Mouse (Mus musculus): ENCODE results near the gene Narfl. TPM values are rescaled to one million over a fixed set of nuclear protein-coding genes. Genes with fewer than 3 reads are reported as not detected.

The Narfl gene
- polyA plus RNA-seq, 1 experiment from 2014 or later, result 27.9 TPM

- H3K27me3 ChIP-seq (ENCODE audit: control insufficient read depth, insufficient read depth, low read length), result no peaks in the 10 kb centered on the region
- H3K4me1 ChIP-seq (ENCODE audit: control insufficient read depth, insufficient read depth, low read length), result peaks cover 71% of the 10 kb centered on the region
- WGBS (ENCODE audit: insufficient replicate concordance), result under 1% methylated on average over 61 of the region's 77 CpGs
- peaks cover 20% of the 10 kb centered on the region for H3K36me3 ChIP-seq (ENCODE audit: control insufficient read depth, insufficient read depth, low read length)
- peak overlapping the region; percentile 99 for H3K27ac ChIP-seq (ENCODE audit: low read depth, low read length)
- peak overlapping the region; percentile 92 for H3K9ac ChIP-seq (ENCODE audit: low read depth, low read length)
- peak overlapping the region; percentile 88 for H3K4me3 ChIP-seq (ENCODE audit: low read depth, low read length)
- H3K9me3 ChIP-seq (replicated peaks; ENCODE audit: control insufficient read depth, low read length), result no peaks in the 10 kb centered on the region
- peak overlapping the region; percentile 98 for H3K4me2 ChIP-seq
- ATAC-seq (replicated peaks; ENCODE audit: insufficient number of reproducible peaks, low FRiP score, low TSS enrichment), result peak; percentile 91
These were observed 59.1 kb downstream of the Narfl start for GRCm38 (mm10) chr17:25832436-25833290.

Small RNA genes lying within 50 kb of the gene (microRNA-seq; reads per million reads assigned to microRNA genes)
- gene Gm25083 (ENCODE audit: borderline number of aligned reads), result not detected
- 0.20 reads per million for gene Mir3082 (ENCODE audit: borderline number of aligned reads)
- gene Mir6966 (ENCODE audit: borderline number of aligned reads), result 0.95 reads per million, percentile 12 among the genes with 10 or more reads in this experiment

Other genes with a start within 250 kb of the Narfl start
- gene Sox8, start 203.1 kb upstream of the Narfl start, polyA plus RNA-seq (2014; fragmentation: Nextera tagmentation; extraction: Ambion mirVana), result 2.0 and 2.9 TPM in 2 replicates
- 32.8 and 34.9 TPM in 2 replicates for gene Lmf1, start 194.7 kb upstream of the Narfl start, polyA plus RNA-seq (2014; fragmentation: Nextera tagmentation; extraction: Ambion mirVana)
- 2.1 and 2.7 TPM in 2 replicates for gene Gng13, start 56.6 kb upstream of the Narfl start, polyA plus RNA-seq (2014; fragmentation: Nextera tagmentation; extraction: Ambion mirVana)
- gene Chtf18, start 46.4 kb upstream of the Narfl start, polyA plus RNA-seq (2014; fragmentation: Nextera tagmentation; extraction: Ambion mirVana), result 12.6 and 12.8 TPM in 2 replicates
- gene Rpusd1, start 46.1 kb upstream of the Narfl start, polyA plus RNA-seq (2014; fragmentation: Nextera tagmentation; extraction: Ambion mirVana), result 11.7 and 12.9 TPM in 2 replicates
- gene Mslnl, start 37.7 kb upstream of the Narfl start, polyA plus RNA-seq (2014; fragmentation: Nextera tagmentation; extraction: Ambion mirVana), result not detected in 2 replicates
- gene Msln, start 19.4 kb upstream of the Narfl start, polyA plus RNA-seq (2014; fragmentation: Nextera tagmentation; extraction: Ambion mirVana), result 3.1 and 3.4 TPM in 2 replicates
- 47.2 and 52.3 TPM in 2 replicates for gene Haghl, start 11.9 kb downstream of the Narfl start, polyA plus RNA-seq (2014; fragmentation: Nextera tagmentation; extraction: Ambion mirVana)
- gene Ccdc78, start 12.8 kb downstream of the Narfl start, polyA plus RNA-seq (2014; fragmentation: Nextera tagmentation; extraction: Ambion mirVana), result 0.13 TPM in 1 of 2 replicates, not detected in the other
- gene Fam173a, start 19.1 kb downstream of the Narfl start, polyA plus RNA-seq (2014; fragmentation: Nextera tagmentation; extraction: Ambion mirVana), result 71.8 and 74.0 TPM in 2 replicates
- 0.29 TPM in 1 of 2 replicates, not detected in the other for gene AC134908.4, start 21.9 kb downstream of the Narfl start, polyA plus RNA-seq (2014; fragmentation: Nextera tagmentation; extraction: Ambion mirVana)
- gene Metrn, start 23.4 kb downstream of the Narfl start, polyA plus RNA-seq (2014; fragmentation: Nextera tagmentation; extraction: Ambion mirVana), result 6.2 and 8.3 TPM in 2 replicates
- 1.1 and 1.4 TPM in 2 replicates for gene Fbxl16, start 35.3 kb downstream of the Narfl start, polyA plus RNA-seq (2014; fragmentation: Nextera tagmentation; extraction: Ambion mirVana)
- 14.4 and 17.7 TPM in 2 replicates for gene Wdr24, start 49.9 kb downstream of the Narfl start, polyA plus RNA-seq (2014; fragmentation: Nextera tagmentation; extraction: Ambion mirVana)
- 30.9 and 42.6 TPM in 2 replicates for gene Jmjd8, start 55.1 kb downstream of the Narfl start, polyA plus RNA-seq (2014; fragmentation: Nextera tagmentation; extraction: Ambion mirVana)
- gene Stub1, start 59.6 kb downstream of the Narfl start, polyA plus RNA-seq (2014; fragmentation: Nextera tagmentation; extraction: Ambion mirVana), result 292 and 322 TPM in 2 replicates
- gene Rhbdl1, start 63.5 kb downstream of the Narfl start, polyA plus RNA-seq (2014; fragmentation: Nextera tagmentation; extraction: Ambion mirVana), result 1.9 and 2.5 TPM in 2 replicates
- 0.70 and 1.1 TPM in 2 replicates for gene Gm20683, start 68.0 kb downstream of the Narfl start, polyA plus RNA-seq (2014; fragmentation: Nextera tagmentation; extraction: Ambion mirVana)
- 9.6 and 11.9 TPM in 2 replicates for gene Rhot2, start 71.1 kb downstream of the Narfl start, polyA plus RNA-seq (2014; fragmentation: Nextera tagmentation; extraction: Ambion mirVana)
- 12.3 and 14.0 TPM in 2 replicates for gene Wdr90, start 87.7 kb downstream of the Narfl start, polyA plus RNA-seq (2014; fragmentation: Nextera tagmentation; extraction: Ambion mirVana)
- gene Mcrip2, start 95.0 kb downstream of the Narfl start, polyA plus RNA-seq (2014; fragmentation: Nextera tagmentation; extraction: Ambion mirVana), result 160 and 168 TPM in 2 replicates
- gene Mettl26, start 101.3 kb downstream of the Narfl start, polyA plus RNA-seq (2014; fragmentation: Nextera tagmentation; extraction: Ambion mirVana), result 42.7 and 46.0 TPM in 2 replicates
- gene Wfikkn1, start 107.1 kb downstream of the Narfl start, polyA plus RNA-seq (2014; fragmentation: Nextera tagmentation; extraction: Ambion mirVana), result 0.17 and 0.47 TPM in 2 replicates
- gene Rab40c, start 146.0 kb downstream of the Narfl start, polyA plus RNA-seq (2014; fragmentation: Nextera tagmentation; extraction: Ambion mirVana), result 11.0 and 11.7 TPM in 2 replicates
- gene Pigq, start 171.2 kb downstream of the Narfl start, polyA plus RNA-seq (2014; fragmentation: Nextera tagmentation; extraction: Ambion mirVana), result 71.2 and 77.1 TPM in 2 replicates
- gene Nhlrc4, start 171.2 kb downstream of the Narfl start, polyA plus RNA-seq (2014; fragmentation: Nextera tagmentation; extraction: Ambion mirVana), result 0.34 and 0.42 TPM in 2 replicates
- gene A930017K11Rik, start 178.8 kb downstream of the Narfl start, polyA plus RNA-seq (2014; fragmentation: Nextera tagmentation; extraction: Ambion mirVana), result 0.14 and 0.25 TPM in 2 replicates
- gene Capn15, start 212.0 kb downstream of the Narfl start, polyA plus RNA-seq (2014; fragmentation: Nextera tagmentation; extraction: Ambion mirVana), result 12.7 and 15.2 TPM in 2 replicates